Mouse (Mus musculus) right cerebral cortex, postnatal 36 days (tissue): ENCODE measurements around the gene Cebpb.
"Not testable (repeated sequence)": the region's sequence is repeated elsewhere in the genome, so short reads cannot be mapped to it uniquely, and the experiment has no call there.

Experiments used
- DNase-seq, 2 experiments: peaks; one replicate each; pipeline ENCODE4 v3.0.0; 2022; ENCODE audit warnings: low spot score in 2 of 2, mixed read lengths in 1 of 2

Gene Cebpb

GRCm38 (mm10) chr2:167688498-167689451 lies at the start of gene Cebpb:
Gene Cebpb (plus strand): TSS chr2:167688915.
- peak; percentile 53 to 56 for DNase-seq

- no peak for DNase-seq
Observed at GRCm38 (mm10) chr2:167640279-167640678, 48.4 kb upstream of the Cebpb start.

GRCm38 (mm10) chr2:167641337-167641736 lies 47.4 kb upstream of the Cebpb start:
- DNase-seq = no peak

- DNase-seq = no peak
Observed at GRCm38 (mm10) chr2:167642164-167642563, 46.6 kb upstream of the Cebpb start.

GRCm38 (mm10) chr2:167643356-167644052 lies 45.2 kb upstream of the Cebpb start:
- not testable (repeated sequence) for DNase-seq

- DNase-seq = no peak
Observed at GRCm38 (mm10) chr2:167646411-167646810, 42.3 kb upstream of the Cebpb start.

- no peak for DNase-seq
Observed at GRCm38 (mm10) chr2:167649290-167650032, 39.3 kb upstream of the Cebpb start.

GRCm38 (mm10) chr2:167651622-167652021 lies 37.1 kb upstream of the Cebpb start:
- DNase-seq = no peak

GRCm38 (mm10) chr2:167652694-167653093 lies 36.0 kb upstream of the Cebpb start:
- DNase-seq = no peak

GRCm38 (mm10) chr2:167654911-167655600 lies 33.7 kb upstream of the Cebpb start:
- no peak for DNase-seq

GRCm38 (mm10) chr2:167656629-167657478 lies 31.9 kb upstream of the Cebpb start:
- DNase-seq = no peak

- no peak for DNase-seq
Observed at GRCm38 (mm10) chr2:167657973-167658372, 30.7 kb upstream of the Cebpb start.

GRCm38 (mm10) chr2:167658712-167659111 lies 30.0 kb upstream of the Cebpb start:
- no peak for DNase-seq

GRCm38 (mm10) chr2:167659177-167659846 lies 29.4 kb upstream of the Cebpb start:
- DNase-seq = no peak

- no peak for DNase-seq
Observed at GRCm38 (mm10) chr2:167659847-167660610, 28.7 kb upstream of the Cebpb start.

- no peak for DNase-seq
Observed at GRCm38 (mm10) chr2:167660611-167660971, 28.1 kb upstream of the Cebpb start.

- peak; percentile 91 to 92 for DNase-seq
Observed at GRCm38 (mm10) chr2:167661270-167662203, 27.2 kb upstream of the Cebpb start, which contains the start of gene Gm20431. Gene Gm20431 (minus strand): TSS chr2:167661496.

- no peak for DNase-seq
Observed at GRCm38 (mm10) chr2:167662713-167663112, 26.0 kb upstream of the Cebpb start.
